Mouse (Mus musculus) hindbrain, embryonic 13.5 days (tissue): ENCODE measurements at regions not wholly inside any gene's neighbourhood (a gene's known extent, or its start where the extent isn't known, plus 50 kb on each side); places are given as distances from the start of the nearest gene placed in this dataset.

Source experiments
- ATAC-seq: fragments of 200-750 bp; cut with Nextera tagmentation; 2 replicates; pipeline ENCODE4 v1.8.0; 2017; ENCODE audit warnings: moderate TSS enrichment; ENCODE audit not compliant: low FRiP score
- H3K27ac ChIP-seq: fragments of 300-500 bp; sonication (generic); 2 replicates; pipeline ENCODE4 v1.5.1; 2015; ENCODE audit warnings: inconsistent platforms, mild to moderate bottlenecking, moderate library complexity
- H3K27me3 ChIP-seq: fragments of 300-500 bp; sonication (generic); 2 replicates; pipeline ENCODE4 v1.6.1; 2015; ENCODE audit warnings: mild to moderate bottlenecking, inconsistent platforms
- H3K36me3 ChIP-seq: fragments of 300-500 bp; sonication (generic); 2 replicates; pipeline ENCODE4 v1.6.1; 2015; ENCODE audit warnings: mild to moderate bottlenecking, inconsistent platforms
- H3K4me1 ChIP-seq: fragments of 300-500 bp; sonication (generic); replicated peaks from 2 replicates; pipeline ENCODE4 v1.6.1; 2015; ENCODE audit warnings: inconsistent platforms
- H3K4me2 ChIP-seq: fragments of 300-500 bp; sonication (generic); 2 replicates; pipeline ENCODE4 v1.6.1; 2015; ENCODE audit warnings: inconsistent platforms, mild to moderate bottlenecking, moderate library complexity
- H3K4me3 ChIP-seq: fragments of 300-500 bp; sonication (generic); 2 replicates; pipeline ENCODE4 v1.5.1; 2015; ENCODE audit warnings: mild to moderate bottlenecking, inconsistent platforms
- H3K9ac ChIP-seq: fragments of 300-500 bp; sonication (generic); 2 replicates; pipeline ENCODE4 v1.6.1; 2015; ENCODE audit warnings: mild to moderate bottlenecking, inconsistent platforms
- H3K9me3 ChIP-seq: fragments of 300-500 bp; sonication (generic); 2 replicates; pipeline ENCODE4 v1.6.1; 2016; ENCODE audit warnings: inconsistent platforms
- WGBS: fragments of 180-500 bp; shearing (Covaris S2); methylation state at CpG from one replicate; pipeline ENCODE4 v1.1.7; 2015; 5-methylcytosine and 5-hydroxymethylcytosine counted together

GRCm38 (mm10) chr12:25256268-25256667 lies 159.3 kb upstream of the Id2 start:
- H3K9ac ChIP-seq, result no peak overlapping the region
- H3K4me1 ChIP-seq, result no peaks in the 10 kb centered on the region
- H3K36me3 ChIP-seq, result no peaks in the 10 kb centered on the region
- H3K27ac ChIP-seq, result no peak overlapping the region
- H3K4me3 ChIP-seq, result no peak overlapping the region
- no peak overlapping the region for H3K4me2 ChIP-seq
- peaks cover 9% of the 10 kb centered on the region; the same call in 1 of the 2 replicates for H3K9me3 ChIP-seq
- no peaks in the 10 kb centered on the region for H3K27me3 ChIP-seq
- 79% methylated on average over 6 of the region's 6 CpGs for WGBS
- ATAC-seq, result no peak

- H3K4me1 ChIP-seq, result no peaks in the 10 kb centered on the region; the same call in 1 of the 2 replicates
- H3K9ac ChIP-seq, result no peak overlapping the region
- no peaks in the 10 kb centered on the region for H3K27me3 ChIP-seq
- WGBS, result 94% methylated on average over 6 of the region's 6 CpGs
- no peaks in the 10 kb centered on the region for H3K36me3 ChIP-seq
- H3K27ac ChIP-seq, result no peak overlapping the region
- no peak overlapping the region for H3K4me3 ChIP-seq
- H3K4me2 ChIP-seq, result no peak overlapping the region
- peaks cover 9% of the 10 kb centered on the region; the same call in 1 of the 2 replicates for H3K9me3 ChIP-seq
- no peak for ATAC-seq
These were observed 157.8 kb upstream of the Id2 start for GRCm38 (mm10) chr12:25254716-25255115.

- H3K36me3 ChIP-seq, result no peaks in the 10 kb centered on the region
- H3K9me3 ChIP-seq, result peaks cover 9% of the 10 kb centered on the region; the same call in 1 of the 2 replicates
- H3K4me1 ChIP-seq, result peaks cover 10% of the 10 kb centered on the region
- WGBS, result 85% methylated on average over 6 of the region's 6 CpGs
- no peaks in the 10 kb centered on the region for H3K27me3 ChIP-seq
- H3K9ac ChIP-seq, result no peak overlapping the region
- no peak overlapping the region for H3K4me2 ChIP-seq
- no peak overlapping the region for H3K27ac ChIP-seq
- ATAC-seq, result no peak
- H3K4me3 ChIP-seq, result no peak overlapping the region
These were observed 156.0 kb upstream of the Id2 start for GRCm38 (mm10) chr12:25252776-25253510.

- H3K27ac ChIP-seq, result no peak overlapping the region
- H3K9me3 ChIP-seq, result peaks cover 9% of the 10 kb centered on the region; the same call in 1 of the 2 replicates
- H3K9ac ChIP-seq, result no peak overlapping the region
- H3K27me3 ChIP-seq, result no peaks in the 10 kb centered on the region
- no peak overlapping the region for H3K4me3 ChIP-seq
- H3K4me2 ChIP-seq, result no peak overlapping the region
- no peak for ATAC-seq
- no peaks in the 10 kb centered on the region for H3K36me3 ChIP-seq
- 83% methylated on average over 4 of the region's 4 CpGs for WGBS
- H3K4me1 ChIP-seq, result peaks cover 10% of the 10 kb centered on the region
These were observed 154.7 kb upstream of the Id2 start for GRCm38 (mm10) chr12:25251411-25252171.

GRCm38 (mm10) chr12:25250881-25251280 lies 153.9 kb upstream of the Id2 start:
- H3K4me2 ChIP-seq, result no peak overlapping the region
- peaks cover 9% of the 10 kb centered on the region; the same call in 1 of the 2 replicates for H3K9me3 ChIP-seq
- ATAC-seq, result no peak
- H3K4me1 ChIP-seq, result peaks cover 10% of the 10 kb centered on the region
- H3K27me3 ChIP-seq, result no peaks in the 10 kb centered on the region
- no peak overlapping the region for H3K4me3 ChIP-seq
- H3K27ac ChIP-seq, result no peak overlapping the region
- H3K36me3 ChIP-seq, result no peaks in the 10 kb centered on the region
- no peak overlapping the region for H3K9ac ChIP-seq
- 17% methylated on average over 3 of the region's 3 CpGs for WGBS

GRCm38 (mm10) chr12:25248681-25249366 lies 151.9 kb upstream of the Id2 start:
- Histone ChIP-seq H3K9ac (no peak overlapping the region), H3K9me3 (peaks cover 6% of the 10 kb centered on the region; the same call in 1 of the 2 replicates), H3K27ac (no peak overlapping the region; the same call in 1 of the 2 replicates), H3K4me3 (no peak overlapping the region), H3K4me2 (no peak overlapping the region), H3K4me1 (peaks cover 13% of the 10 kb centered on the region), H3K36me3 (no peaks in the 10 kb centered on the region), H3K27me3 (no peaks in the 10 kb centered on the region)
- 65% methylated on average over 13 of the region's 13 CpGs for WGBS
- ATAC-seq, result no peak

- no peak overlapping the region for H3K4me3 ChIP-seq
- ATAC-seq, result no peak
These were observed 149.6 kb upstream of the Id2 start for GRCm38 (mm10) chr12:25246566-25246965.

GRCm38 (mm10) chr12:25245661-25246060 lies 148.7 kb upstream of the Id2 start:
- Histone ChIP-seq H3K4me3 (no peak overlapping the region), H3K27me3 (no peaks in the 10 kb centered on the region), H3K4me1 (peaks cover 13% of the 10 kb centered on the region), H3K4me2 (no peak overlapping the region), H3K9me3 (no peaks in the 10 kb centered on the region), H3K9ac (no peak overlapping the region), H3K36me3 (no peaks in the 10 kb centered on the region), H3K27ac (no peak overlapping the region)
- WGBS, result 89% methylated on average over 5 of the region's 5 CpGs
- ATAC-seq, result no peak

More at GRCm38 (mm10) chr12:25246566-25246965, 149.6 kb upstream of the Id2 start:
- WGBS, result 91% methylated on average over 7 of the region's 7 CpGs
- no peaks in the 10 kb centered on the region for H3K36me3 ChIP-seq
- no peaks in the 10 kb centered on the region for H3K27me3 ChIP-seq
- no peak overlapping the region for H3K9ac ChIP-seq
- no peaks in the 10 kb centered on the region for H3K9me3 ChIP-seq
- no peak overlapping the region for H3K27ac ChIP-seq
- peaks cover 13% of the 10 kb centered on the region for H3K4me1 ChIP-seq
- H3K4me2 ChIP-seq, result no peak overlapping the region

GRCm38 (mm10) chr12:25245251-25245650 lies 148.3 kb upstream of the Id2 start:
- H3K27me3 ChIP-seq, result no peaks in the 10 kb centered on the region
- no peak for ATAC-seq
- no peak overlapping the region for H3K9ac ChIP-seq
- peaks cover 14% of the 10 kb centered on the region for H3K4me1 ChIP-seq
- H3K27ac ChIP-seq, result no peak overlapping the region
- H3K4me3 ChIP-seq, result no peak overlapping the region
- 92% methylated on average over 5 of the region's 5 CpGs for WGBS
- H3K9me3 ChIP-seq, result no peaks in the 10 kb centered on the region
- H3K36me3 ChIP-seq, result no peaks in the 10 kb centered on the region
- no peak overlapping the region for H3K4me2 ChIP-seq

GRCm38 (mm10) chr12:25244666-25245065 lies 147.7 kb upstream of the Id2 start:
- Histone ChIP-seq H3K27me3 (no peaks in the 10 kb centered on the region), H3K27ac (no peak overlapping the region), H3K9me3 (no peaks in the 10 kb centered on the region), H3K9ac (no peak overlapping the region), H3K4me3 (no peak overlapping the region), H3K4me1 (peaks cover 17% of the 10 kb centered on the region), H3K4me2 (no peak overlapping the region), H3K36me3 (no peaks in the 10 kb centered on the region)
- peak; percentile 68; the same call in 1 of the 2 replicates for ATAC-seq
- WGBS, result 22% methylated on average over 1 of the region's 1 CpGs

GRCm38 (mm10) chr12:25243901-25244300 lies 147.0 kb upstream of the Id2 start:
- Histone ChIP-seq H3K9ac (no peak overlapping the region), H3K27me3 (no peaks in the 10 kb centered on the region), H3K4me1 (peaks cover 13% of the 10 kb centered on the region), H3K4me3 (no peak overlapping the region), H3K27ac (no peak overlapping the region), H3K36me3 (no peaks in the 10 kb centered on the region), H3K9me3 (no peaks in the 10 kb centered on the region), H3K4me2 (no peak overlapping the region)
- WGBS, result 76% methylated on average over 1 of the region's 1 CpGs
- ATAC-seq, result no peak

- Histone ChIP-seq H3K27me3 (no peaks in the 10 kb centered on the region), H3K4me1 (0 out of 2 replicates have a peak, but pooled peaks cover 7% of the 10 kb centered on the region), H3K9ac (no peak overlapping the region), H3K4me2 (no peak overlapping the region), H3K36me3 (no peaks in the 10 kb centered on the region), H3K27ac (no peak overlapping the region), H3K4me3 (no peak overlapping the region), H3K9me3 (no peaks in the 10 kb centered on the region)
- ATAC-seq, result no peak
- 81% methylated on average over 3 of the region's 3 CpGs for WGBS
These were observed 145.4 kb upstream of the Id2 start for GRCm38 (mm10) chr12:25242369-25242768.
